Mouse (Mus musculus) heart, postnatal 36 days (tissue): ENCODE measurements around the gene Foxl1. TPM values are rescaled to one million over a fixed set of nuclear protein-coding genes. Genes with fewer than 3 reads are reported as not detected.

Experiments
- DNase-seq, 2 experiments: peaks; one replicate each; pipeline ENCODE4 v3.0.0; 2021 to 2022
- intact Hi-C: fragments of 180-260 bp; cut with DNase I; formaldehyde crosslinking; loops from one replicate; pipeline ENCODE4 v1.15.1; 2025
- total RNA-seq, 2 experiments: library from RNA; stranded (reverse); gene quantifications; 2 replicates each; pipeline ENCODE4 v1.2.3; 2021

Gene Foxl1
- total RNA-seq = under 1 TPM in 1 of 2 experiments, not detected in 1; 0.14 TPM

- DNase-seq = no peak
- intact Hi-C loops = no loop called here
These were observed at the start of gene Foxl1 for GRCm38 (mm10) chr8:121127756-121128375. Gene Foxl1 (plus strand): TSS chr8:121127940.

GRCm38 (mm10) chr8:121078721-121079120 is 49.0 kb upstream of the Foxl1 start:
- intact Hi-C loops = no loop called here
- no peak for DNase-seq

GRCm38 (mm10) chr8:121079201-121079600 is 48.5 kb upstream of the Foxl1 start:
- intact Hi-C loops = no loop called here
- DNase-seq = no peak

GRCm38 (mm10) chr8:121079944-121080343 is 47.8 kb upstream of the Foxl1 start:
- DNase-seq = no peak
- intact Hi-C loops = no loop called here

- intact Hi-C loops = no loop called here
- DNase-seq = no peak
These were observed 47.2 kb upstream of the Foxl1 start for GRCm38 (mm10) chr8:121080361-121081090.

GRCm38 (mm10) chr8:121081398-121081797 is 46.3 kb upstream of the Foxl1 start:
- no peak for DNase-seq
- intact Hi-C loops = no loop called here

- intact Hi-C loops = loop anchor here (2.0 kb wide), 1 partner anchor 110 kb away; no protein-coding TSS in a partner anchor
- peak in 1 of 2 experiments; percentile 24 for DNase-seq
These were observed 45.3 kb upstream of the Foxl1 start for GRCm38 (mm10) chr8:121082218-121083092.

GRCm38 (mm10) chr8:121083093-121083935 is 44.4 kb upstream of the Foxl1 start:
- intact Hi-C loops = loop anchor here (2.0 kb wide), 1 partner anchor 111 kb away; no protein-coding TSS in a partner anchor
- DNase-seq = peak; percentile 74 to 83

- intact Hi-C loops = loop anchor here (2.0 kb wide), 1 partner anchor 111 kb away; no protein-coding TSS in a partner anchor
These were observed 43.9 kb upstream of the Foxl1 start for GRCm38 (mm10) chr8:121083936-121084209.

GRCm38 (mm10) chr8:121084210-121084951 is 43.4 kb upstream of the Foxl1 start, which contains the start of gene Foxf1:
Gene Foxf1 (plus strand): TSS chr8:121084386.
- intact Hi-C loops = no loop called here
- DNase-seq = peak in 1 of 2 experiments; percentile 39

More at GRCm38 (mm10) chr8:121083936-121084209, 43.9 kb upstream of the Foxl1 start:
- no peak for DNase-seq

- intact Hi-C loops = no loop called here
- no peak for DNase-seq
These were observed 42.7 kb upstream of the Foxl1 start for GRCm38 (mm10) chr8:121085011-121085410.

GRCm38 (mm10) chr8:121085561-121085960 is 42.2 kb upstream of the Foxl1 start:
- DNase-seq = no peak
- intact Hi-C loops = no loop called here

GRCm38 (mm10) chr8:121086004-121086900 is 41.5 kb upstream of the Foxl1 start:
- intact Hi-C loops = no loop called here
- no peak for DNase-seq

GRCm38 (mm10) chr8:121088281-121088680 is 39.5 kb upstream of the Foxl1 start:
- intact Hi-C loops = no loop called here
- DNase-seq = no peak

- DNase-seq = no peak
- intact Hi-C loops = no loop called here
These were observed 38.7 kb upstream of the Foxl1 start for GRCm38 (mm10) chr8:121088871-121089630.

GRCm38 (mm10) chr8:121089631-121090380 is 37.9 kb upstream of the Foxl1 start:
- DNase-seq = no peak
- intact Hi-C loops = no loop called here

GRCm38 (mm10) chr8:121090716-121091115 is 37.0 kb upstream of the Foxl1 start:
- intact Hi-C loops = no loop called here
- DNase-seq = no peak
